Mouse (Mus musculus) liver, embryonic 13.5 days (tissue): ENCODE data around the gene Gm21732. TPM values are rescaled to one million over a fixed set of nuclear protein-coding genes. Genes with fewer than 3 reads are reported as not detected.
"Not testable (repeated sequence)": the region's sequence is repeated elsewhere in the genome, so short reads cannot be mapped to it uniquely, and the experiment has no call there.

Experiments
- ATAC-seq: fragments of 200-750 bp; cut with Nextera tagmentation; 2 replicates; pipeline ENCODE4 v1.8.0; 2017; ENCODE audit warnings: low read depth, mild to moderate bottlenecking, moderate number of reproducible peaks, moderate library complexity
- DNase-seq: peaks from one replicate; pipeline ENCODE4 v3.0.0; 2022
- H3K27ac ChIP-seq: fragments of 300-500 bp; sonication (generic); 2 replicates; pipeline ENCODE4 v1.5.1; 2015; ENCODE audit warnings: moderate library complexity, mild to moderate bottlenecking, inconsistent platforms
- H3K27me3 ChIP-seq: fragments of 300-500 bp; sonication (generic); 2 replicates; pipeline ENCODE4 v1.6.1; 2015; ENCODE audit warnings: mild to moderate bottlenecking, inconsistent platforms
- H3K36me3 ChIP-seq: fragments of 300-500 bp; sonication (generic); 2 replicates; pipeline ENCODE4 v1.6.1; 2015; ENCODE audit warnings: mild to moderate bottlenecking, inconsistent platforms
- H3K4me1 ChIP-seq: fragments of 300-500 bp; sonication (generic); replicated peaks from 2 replicates; pipeline ENCODE4 v1.6.1; 2015; ENCODE audit warnings: inconsistent platforms
- H3K4me2 ChIP-seq: fragments of 300-500 bp; sonication (generic); 2 replicates; pipeline ENCODE4 v1.6.1; 2015; ENCODE audit warnings: inconsistent platforms, mild to moderate bottlenecking, moderate library complexity
- H3K4me3 ChIP-seq: fragments of 300-500 bp; sonication (generic); replicated peaks from 2 replicates; pipeline ENCODE4 v1.5.1; 2015; ENCODE audit warnings: mild to moderate bottlenecking, inconsistent platforms
- H3K9ac ChIP-seq: fragments of 300-500 bp; sonication (generic); 2 replicates; pipeline ENCODE4 v1.6.1; 2015; ENCODE audit warnings: mild to moderate bottlenecking, inconsistent platforms
- H3K9me3 ChIP-seq: fragments of 300-500 bp; sonication (generic); replicated peaks from 2 replicates; pipeline ENCODE4 v1.6.1; 2016; ENCODE audit warnings: inconsistent platforms
- WGBS: fragments of 180-500 bp; shearing (Covaris S2); methylation state at CpG from one replicate; pipeline ENCODE4 v1.1.7; 2015; ENCODE audit not compliant: insufficient replicate concordance; 5-methylcytosine and 5-hydroxymethylcytosine counted together
- polyA plus RNA-seq: library from polyadenylated mRNA; unstranded; fragments of >200 nt; fragmentation: Nextera tagmentation; extraction: Ambion mirVana; gene quantifications from 2 replicates; pipeline ENCODE4 v1.2.1, GENCODE M21; 2015

Gene Gm21732
- not detected in 2 replicates for polyA plus RNA-seq

DNA sequence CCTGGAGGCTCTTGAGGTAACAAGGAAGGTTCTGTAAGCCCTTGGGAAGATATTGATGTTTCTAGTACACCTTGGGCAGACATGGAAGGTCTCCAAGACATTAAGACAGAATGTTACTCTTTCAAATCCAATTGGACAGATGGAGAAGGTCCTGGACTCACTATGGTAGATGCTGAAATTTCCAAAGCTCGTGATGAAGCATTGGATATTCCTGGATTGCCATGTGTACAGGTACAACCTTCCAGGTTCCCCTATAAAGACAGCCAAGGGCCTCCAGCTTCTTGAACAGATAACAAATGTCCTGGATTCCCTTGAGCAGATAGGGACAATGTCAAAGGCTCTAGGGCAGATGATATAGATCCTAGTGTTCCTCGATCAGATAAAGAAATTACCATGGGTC is at the start of gene Gm21732:
Gm21732 (minus strand) TSS at position 101 of the 400 bp plus-strand sequence.
- ATAC-seq, H3K27me3 ChIP-seq, H3K9me3 ChIP-seq, H3K36me3 ChIP-seq, H3K4me2 ChIP-seq, H3K27ac ChIP-seq, H3K9ac ChIP-seq, H3K4me1 ChIP-seq, DNase-seq, H3K4me3 ChIP-seq: not testable (repeated sequence)
- no CpG with 5 or more reads among the region's 2 CpGs for WGBS

Other genes with a start within 250 kb of the Gm21732 start
- gene Gm20897, start 73.5 kb downstream of the Gm21732 start, polyA plus RNA-seq = not detected in 2 replicates